Mouse (Mus musculus): Measurements from ENCODE around the gene Ugt1a6b.
"Not testable (repeated sequence)": the region's sequence is repeated elsewhere in the genome, so short reads cannot be mapped to it uniquely, and the experiment has no call there.

The Ugt1a6b gene

DNA sequence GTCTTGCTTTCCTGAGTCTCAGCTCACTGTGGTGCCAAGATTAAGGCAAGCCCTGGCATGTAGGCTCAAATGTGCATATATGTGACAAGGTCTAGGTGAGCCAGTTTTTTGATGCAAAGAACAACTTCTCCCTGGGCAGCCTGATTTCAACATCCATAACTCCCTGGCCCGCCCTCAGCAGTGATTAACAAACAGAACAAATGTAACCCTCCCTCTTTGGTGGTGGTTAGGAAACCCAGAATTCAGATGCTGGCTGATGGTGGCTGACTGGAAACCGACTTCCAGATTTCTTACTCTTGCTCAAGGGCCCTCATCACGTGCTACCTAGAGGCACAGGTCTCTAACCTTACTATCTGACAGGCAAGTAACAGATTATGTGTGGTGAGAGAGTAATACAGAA, at the start of gene Ugt1a6b:
TSS of gene Ugt1a6b (plus strand) at position 234 of the 400 bp plus-strand sequence.
- not testable (repeated sequence) for DNase-seq (ENCODE audit: low spot score)

DNA sequence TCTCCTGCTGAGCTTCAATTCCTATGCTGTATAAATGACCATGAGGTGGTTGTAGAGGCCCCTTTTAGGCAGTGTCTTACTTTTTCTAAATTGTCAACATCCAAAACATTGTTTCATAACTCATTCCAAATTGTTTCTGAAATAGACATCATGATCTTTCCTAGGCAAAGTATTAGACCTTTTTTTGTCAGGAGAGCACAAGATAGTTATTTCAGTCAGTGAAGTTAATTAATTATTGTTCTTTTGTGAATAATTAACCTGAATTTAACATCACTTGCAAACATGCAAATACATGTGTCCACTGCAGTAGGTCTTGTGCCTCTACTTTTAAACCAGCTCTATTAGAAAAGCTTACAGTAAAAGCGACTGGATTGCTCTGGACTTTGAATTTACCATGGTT, 48.0 kb upstream of the Ugt1a6b start, which contains the start of gene Ugt1a10:
TSS of gene Ugt1a10 (plus strand) at position 301 of the 400 bp plus-strand sequence.
- DNase-seq (ENCODE audit: low spot score) = no peak

DNA sequence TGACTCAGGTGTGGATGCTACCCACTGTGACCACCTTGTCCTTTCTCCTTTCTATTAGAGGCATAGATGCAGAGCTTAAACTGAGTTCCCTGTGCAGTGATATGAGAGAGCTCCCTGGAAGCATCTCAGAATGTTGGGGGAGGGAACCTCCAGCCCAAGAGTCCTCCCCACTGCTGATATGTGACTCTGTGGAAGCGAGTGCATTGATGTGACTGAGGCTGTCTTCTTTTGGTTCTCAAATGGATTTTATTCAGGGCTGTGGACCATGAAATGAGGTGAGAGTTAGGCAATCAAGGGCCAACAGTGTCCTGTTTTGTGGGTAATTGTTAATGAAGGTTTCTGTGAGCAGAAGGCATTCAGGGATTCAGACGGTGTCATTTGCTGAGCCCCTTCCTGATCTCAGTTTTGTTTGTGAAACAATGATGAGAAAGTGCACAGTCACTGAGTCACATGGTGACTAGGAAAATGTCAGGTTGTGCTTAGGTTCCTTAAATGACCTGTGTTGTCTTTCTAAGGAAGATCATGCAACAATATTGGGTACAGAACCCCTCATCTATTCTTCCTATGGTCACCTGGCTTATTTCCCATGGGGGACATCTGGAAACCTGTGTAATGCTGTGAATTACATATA, 36.5 kb upstream of the Ugt1a6b start:
- not testable (repeated sequence) for DNase-seq (ENCODE audit: low spot score)

DNA sequence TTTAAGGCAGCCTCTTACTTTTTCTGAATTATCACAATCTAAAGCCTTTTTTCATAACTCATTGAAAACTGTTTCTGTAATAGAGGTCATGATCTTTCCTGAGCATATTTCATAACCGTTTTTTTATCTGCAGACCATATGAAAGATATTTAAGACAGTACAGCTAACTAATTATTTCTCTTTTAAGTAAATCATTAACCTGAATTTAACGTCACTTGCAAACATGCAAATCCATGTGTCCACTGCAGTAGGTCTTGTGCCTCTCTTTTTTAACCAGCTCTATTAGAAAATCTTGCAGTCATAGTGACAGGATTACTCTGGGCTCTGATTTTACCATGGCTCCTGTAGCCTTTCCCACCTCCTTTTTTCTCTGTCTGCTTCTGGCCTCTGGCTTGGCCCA, 32.6 kb upstream of the Ugt1a6b start, which contains the start of gene Ugt1a9:
TSS of gene Ugt1a9 (plus strand) at position 306 of the 400 bp plus-strand sequence.
- DNase-seq (ENCODE audit: low spot score) = no peak

DNA sequence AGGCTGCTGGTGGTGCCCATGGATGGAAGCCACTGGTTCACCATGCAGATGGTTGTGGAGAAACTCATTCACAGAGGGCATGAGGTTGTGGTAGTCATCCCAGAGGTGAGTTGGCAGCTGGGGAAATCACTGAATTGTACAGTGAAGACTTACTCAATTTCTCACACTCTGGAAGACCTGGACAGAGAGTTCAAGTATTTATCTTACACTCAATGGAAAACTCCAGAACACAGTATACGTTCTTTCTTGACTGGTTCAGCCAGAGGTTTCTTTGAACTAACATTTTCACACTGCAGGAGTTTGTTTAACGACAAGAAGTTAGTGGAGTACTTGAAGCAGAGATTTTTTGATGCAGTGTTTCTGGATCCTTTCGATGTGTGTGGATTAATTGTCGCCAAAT, 32.1 kb upstream of the Ugt1a6b start:
- no peak for DNase-seq (ENCODE audit: low spot score)

DNA sequence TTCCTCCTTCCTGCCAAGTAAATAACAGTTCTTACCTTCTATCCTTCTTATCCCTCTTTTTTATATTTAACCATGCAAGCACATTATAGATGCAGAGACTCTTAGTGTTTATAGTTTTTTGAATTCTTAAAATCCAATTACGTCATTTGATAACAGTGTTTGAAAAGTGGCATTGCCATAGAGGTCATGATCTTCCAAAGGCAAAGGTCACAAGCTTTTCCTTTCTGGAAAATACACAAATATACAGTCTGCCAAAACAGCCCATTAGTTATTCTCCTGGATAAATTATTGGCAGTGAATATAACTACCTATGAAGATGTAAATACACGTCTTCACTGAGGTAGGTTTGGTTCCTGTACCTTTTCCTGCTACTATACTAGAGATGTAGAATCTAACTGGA, 28.6 kb upstream of the Ugt1a6b start:
- no peak for DNase-seq (ENCODE audit: low spot score)

DNA sequence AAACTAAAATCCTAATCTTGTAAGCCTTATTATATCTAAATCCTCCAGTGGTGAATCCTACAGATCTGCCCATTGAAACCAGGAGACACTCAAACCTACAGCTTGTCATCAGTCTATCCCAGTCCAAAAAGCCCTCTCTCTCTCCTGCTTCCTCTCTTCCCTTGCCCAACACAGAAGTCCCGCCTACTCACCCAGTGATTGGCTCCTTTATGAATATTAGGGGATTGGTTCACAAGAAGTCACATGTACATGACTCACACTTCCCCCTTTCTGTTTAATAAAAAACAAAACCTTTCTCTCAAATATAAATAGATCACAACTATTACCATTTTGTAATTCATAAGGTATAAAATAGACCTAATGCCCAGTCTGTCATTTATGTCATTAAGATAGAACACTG, 25.9 kb upstream of the Ugt1a6b start:
- no peak for DNase-seq (ENCODE audit: low spot score)

DNA sequence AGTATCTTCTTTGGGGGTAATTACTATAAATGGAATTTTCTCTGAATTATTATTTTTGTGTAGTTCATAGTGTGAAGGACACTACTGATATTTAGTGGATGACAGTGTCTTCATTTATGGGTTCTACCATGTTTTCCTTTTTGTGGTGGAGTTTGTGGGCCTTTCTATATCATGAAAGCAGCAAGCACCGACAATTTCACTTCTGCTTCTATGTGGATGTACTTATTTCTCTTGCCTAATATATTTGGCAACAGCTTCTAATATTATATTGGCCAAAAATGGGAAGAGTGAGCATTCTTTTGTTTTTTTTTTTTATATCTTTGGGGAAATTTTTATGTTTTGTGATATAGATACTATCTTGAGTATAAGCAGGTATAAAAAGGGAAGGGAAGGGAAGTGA, 21.4 kb upstream of the Ugt1a6b start:
- DNase-seq (ENCODE audit: low spot score) = no peak

DNA sequence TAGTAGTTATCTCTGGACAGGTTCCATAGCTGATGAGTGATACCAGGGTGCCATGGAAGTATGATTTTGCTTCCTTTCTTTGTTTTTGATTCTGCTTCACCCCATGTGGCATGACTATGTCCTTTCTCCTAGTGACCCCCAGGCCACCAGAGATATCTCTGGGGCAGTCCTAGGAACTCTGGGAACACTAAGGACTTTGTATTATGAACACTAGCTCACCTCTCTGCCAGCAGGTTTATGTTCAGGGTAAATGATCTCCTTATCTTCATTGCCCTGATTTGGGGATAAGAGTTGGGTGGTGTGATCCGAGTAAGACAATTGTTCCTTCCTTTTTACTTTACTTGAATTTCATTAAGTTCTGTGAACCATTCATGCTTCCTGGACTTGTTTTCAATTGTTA, 16.9 kb upstream of the Ugt1a6b start:
- no peak for DNase-seq (ENCODE audit: low spot score)

DNA sequence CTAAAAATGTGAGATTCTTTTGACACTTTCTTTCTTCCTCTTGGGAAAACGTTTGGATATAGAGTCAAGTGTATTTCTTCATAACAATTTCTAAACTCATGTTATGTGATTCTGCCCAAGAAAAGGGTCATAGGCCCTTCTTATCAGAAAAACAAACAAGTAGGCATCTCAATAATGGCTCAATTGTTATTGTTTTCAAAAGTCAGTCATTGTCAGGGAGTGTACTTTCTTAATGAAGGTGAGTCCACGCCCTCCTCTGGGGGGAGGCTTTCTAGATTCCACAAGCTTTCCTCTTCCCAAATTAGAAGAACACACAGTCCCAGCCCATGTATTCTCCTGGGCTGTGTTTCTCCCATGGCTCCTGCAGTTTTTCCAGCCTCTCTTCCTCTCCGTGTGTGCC, 15.5 kb upstream of the Ugt1a6b start, which contains the start of gene Ugt1a8:
TSS of gene Ugt1a8 (plus strand) at position 301 of the 400 bp plus-strand sequence.
- DNase-seq (ENCODE audit: low spot score) = no peak

DNA sequence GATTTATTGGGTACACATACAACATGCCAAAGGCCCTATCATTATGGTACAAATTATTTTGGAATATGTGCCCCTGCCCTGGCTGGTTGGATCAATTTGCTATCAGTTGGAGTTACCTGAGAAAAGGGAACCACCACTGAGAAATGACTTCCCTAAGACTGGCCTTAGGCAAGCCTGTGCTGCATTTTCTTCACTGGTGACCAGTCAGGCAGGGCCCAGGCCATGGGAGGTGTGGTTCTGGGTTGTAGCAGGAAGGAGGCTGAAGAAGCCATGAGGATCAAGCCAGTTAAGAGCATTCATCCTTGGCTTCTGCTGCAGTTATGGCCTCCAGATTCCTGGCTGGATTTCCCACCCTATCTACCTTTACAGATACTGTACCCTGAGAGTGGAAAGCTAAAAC, 10.7 kb upstream of the Ugt1a6b start:
- no peak for DNase-seq (ENCODE audit: low spot score)

DNA sequence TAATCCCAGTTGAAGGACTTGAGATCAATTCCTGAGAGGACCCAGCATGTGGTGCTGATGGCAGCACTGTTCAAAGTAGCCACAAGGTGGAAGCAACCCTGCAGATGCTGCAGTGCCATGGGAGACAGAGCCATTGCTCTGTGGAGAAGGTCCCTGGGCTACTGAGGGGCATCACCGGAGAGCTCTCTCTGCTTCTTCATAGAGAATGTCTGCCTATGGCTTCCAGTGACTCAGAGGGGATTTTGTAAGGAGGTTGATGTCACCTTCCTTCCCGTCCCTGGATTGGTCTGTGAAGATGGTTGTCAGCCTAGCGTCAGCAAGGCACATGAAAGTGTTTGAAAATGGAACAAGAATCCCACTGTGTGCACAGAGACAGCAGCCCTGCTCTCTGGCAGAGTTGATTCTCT, 8.8 kb upstream of the Ugt1a6b start:
- DNase-seq (ENCODE audit: low spot score) = not testable (repeated sequence)

DNA sequence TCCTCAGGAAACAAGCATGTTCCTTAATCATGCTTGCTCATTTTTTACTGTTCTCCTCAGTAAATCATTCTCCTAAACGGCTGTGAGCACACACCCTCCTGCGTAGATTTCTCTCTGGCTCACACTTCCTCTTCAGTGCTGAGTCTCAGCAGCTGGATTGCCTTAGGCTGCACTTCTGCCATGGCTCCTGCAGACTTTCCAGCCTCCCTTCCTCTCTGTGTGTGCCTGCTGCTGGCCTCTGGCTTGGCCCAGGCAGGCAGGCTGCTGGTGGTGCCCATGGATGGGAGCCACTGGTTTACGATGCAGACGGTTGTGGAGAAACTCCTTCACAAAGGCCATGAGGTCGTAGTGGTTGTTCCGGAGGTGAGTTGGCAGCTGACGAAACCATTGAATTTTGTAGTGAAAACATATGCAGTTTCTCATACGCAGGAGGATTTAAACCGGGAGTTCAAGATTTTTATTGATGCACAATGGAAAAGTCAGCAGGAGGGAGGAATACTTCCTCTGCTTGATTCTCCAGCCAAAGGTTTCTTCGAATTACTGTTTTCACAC, 8.0 kb upstream of the Ugt1a6b start, which contains the start of gene Ugt1a7c:
TSS of gene Ugt1a7c (plus strand) at position 122 of the 552 bp plus-strand sequence.
- no peak for DNase-seq (ENCODE audit: low spot score)

DNA sequence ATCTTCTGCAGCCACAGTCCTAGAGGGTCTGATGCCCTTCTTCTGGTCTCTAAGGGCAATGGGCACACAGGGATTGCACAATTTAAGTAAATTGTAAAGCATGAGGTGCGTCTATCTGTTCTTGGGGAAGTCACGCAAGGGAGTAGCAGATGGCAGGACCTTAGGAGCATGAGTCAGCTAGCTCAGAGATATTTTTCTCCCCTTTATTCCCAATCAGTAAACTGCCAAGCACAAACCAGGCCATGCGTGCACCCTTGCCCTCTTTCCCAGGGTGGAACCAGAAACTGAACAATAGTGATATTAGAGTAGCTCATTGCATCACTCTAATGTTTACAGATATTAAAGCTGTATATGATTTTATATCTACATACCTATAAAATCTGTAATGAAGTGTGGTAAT, 4.5 kb upstream of the Ugt1a6b start:
- not testable (repeated sequence) for DNase-seq (ENCODE audit: low spot score)

DNA sequence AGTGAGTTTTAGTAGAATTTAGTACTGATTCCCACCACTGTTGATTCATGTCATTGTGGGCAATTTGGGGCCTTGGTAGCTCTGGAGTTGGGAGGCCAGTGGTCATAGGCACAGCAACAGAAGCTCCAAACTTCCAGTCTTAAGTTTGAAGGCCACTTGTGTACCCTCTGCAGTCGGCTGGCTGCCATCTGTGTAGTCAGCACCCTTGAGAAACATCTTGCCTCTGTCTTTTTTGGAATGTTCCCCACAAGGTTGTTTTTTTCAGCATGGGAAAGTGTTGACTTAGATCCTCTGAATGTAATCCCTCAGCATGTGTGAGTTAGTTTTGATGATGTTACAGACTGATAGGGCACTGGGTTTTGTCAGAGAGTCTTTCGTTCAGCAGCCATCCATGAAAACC, 3.4 kb upstream of the Ugt1a6b start:
- DNase-seq (ENCODE audit: low spot score) = not testable (repeated sequence)

DNA sequence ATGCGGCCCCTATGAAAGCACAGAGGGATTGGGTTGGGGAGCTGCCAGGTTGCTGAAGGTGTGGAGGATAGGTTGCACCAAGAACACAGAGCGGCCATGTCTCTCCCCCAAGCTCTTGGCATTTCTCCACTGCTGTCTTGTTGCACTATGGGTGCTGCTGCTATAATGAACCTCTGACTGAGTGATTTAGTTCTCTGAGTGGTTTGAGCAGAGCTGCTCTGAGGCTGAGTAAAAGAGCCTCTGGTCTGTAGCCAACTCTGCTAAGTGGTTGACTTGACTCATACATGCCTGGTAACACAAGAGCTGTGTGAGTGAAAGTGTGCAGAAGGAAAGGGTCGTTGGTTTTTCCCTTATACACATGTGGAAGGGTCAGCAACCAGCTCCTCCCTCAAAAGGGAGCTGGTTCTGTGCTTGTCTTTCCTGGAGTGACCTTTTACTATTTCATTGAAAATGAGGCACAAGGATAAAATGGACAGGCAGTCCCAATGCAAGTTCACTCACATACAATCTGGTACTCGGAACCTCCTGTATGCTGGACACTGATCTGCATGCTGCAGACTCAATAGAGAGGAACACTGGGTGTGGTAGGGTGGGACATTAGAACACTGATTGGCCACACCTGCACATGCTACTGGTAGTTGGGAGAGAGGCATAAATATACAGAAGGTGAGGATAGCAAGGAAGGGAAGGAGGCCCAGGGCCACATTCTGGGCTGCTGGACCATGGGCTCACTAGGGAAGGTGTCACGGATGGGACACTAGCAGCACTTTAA, 831 bp downstream of the Ugt1a6b start:
- DNase-seq (ENCODE audit: low spot score) = not testable (repeated sequence)

DNA sequence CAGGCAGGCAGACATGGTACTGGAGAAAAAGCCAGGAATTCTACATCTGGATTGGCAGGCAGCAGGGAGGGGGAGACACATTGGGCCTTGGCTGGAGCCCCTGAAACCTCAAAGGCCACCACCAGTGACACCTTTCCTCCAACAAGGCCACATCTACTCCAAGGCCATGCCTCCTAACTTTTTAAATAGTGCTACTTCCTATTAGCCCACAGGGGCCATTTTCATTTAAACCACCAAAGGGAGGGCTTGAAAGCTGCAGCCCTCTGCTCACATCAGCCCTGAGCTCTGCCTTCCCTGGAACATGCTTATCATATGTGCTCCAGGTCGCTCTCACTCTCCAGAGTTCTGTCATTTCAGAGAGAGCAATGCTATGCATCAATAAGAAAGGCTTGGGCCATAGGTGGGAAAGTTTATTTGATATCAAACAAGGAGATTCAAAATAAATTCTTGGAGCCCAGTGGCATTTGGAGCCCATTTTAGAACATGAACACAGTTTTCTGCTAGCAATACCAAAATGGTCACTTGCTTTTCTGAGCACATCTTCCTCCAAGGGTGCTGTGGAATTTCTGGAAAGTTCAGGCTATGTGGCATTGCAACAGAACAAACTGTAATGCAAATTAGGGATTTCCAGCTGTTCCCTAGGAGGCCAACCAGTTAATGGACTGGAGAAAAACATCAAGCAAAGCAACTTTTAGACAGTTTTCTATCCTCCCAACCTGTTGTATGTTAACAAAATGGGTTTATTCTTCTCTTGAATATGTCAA, 1.8 kb downstream of the Ugt1a6b start:
- DNase-seq (ENCODE audit: low spot score) = no peak

DNA sequence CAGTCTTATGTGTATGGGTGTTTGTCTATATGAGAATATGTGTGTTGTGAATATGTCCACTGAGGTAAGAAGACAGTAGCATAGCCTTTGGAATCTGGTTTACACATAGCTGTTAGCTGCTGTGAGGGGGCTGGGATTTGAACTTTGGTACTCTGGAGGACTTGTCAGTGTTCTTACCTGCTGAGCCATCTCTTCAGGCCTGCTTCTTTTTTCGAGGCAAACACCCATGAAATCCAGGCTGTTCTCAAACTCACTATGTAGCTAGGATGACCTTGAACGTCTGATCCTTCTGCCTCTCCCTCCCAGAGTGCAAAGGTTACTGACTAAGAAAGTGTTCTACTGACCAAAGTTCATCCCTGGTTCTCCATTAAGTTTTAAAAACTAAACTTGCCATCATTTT, 2.6 kb downstream of the Ugt1a6b start:
- DNase-seq (ENCODE audit: low spot score) = no peak

DNA sequence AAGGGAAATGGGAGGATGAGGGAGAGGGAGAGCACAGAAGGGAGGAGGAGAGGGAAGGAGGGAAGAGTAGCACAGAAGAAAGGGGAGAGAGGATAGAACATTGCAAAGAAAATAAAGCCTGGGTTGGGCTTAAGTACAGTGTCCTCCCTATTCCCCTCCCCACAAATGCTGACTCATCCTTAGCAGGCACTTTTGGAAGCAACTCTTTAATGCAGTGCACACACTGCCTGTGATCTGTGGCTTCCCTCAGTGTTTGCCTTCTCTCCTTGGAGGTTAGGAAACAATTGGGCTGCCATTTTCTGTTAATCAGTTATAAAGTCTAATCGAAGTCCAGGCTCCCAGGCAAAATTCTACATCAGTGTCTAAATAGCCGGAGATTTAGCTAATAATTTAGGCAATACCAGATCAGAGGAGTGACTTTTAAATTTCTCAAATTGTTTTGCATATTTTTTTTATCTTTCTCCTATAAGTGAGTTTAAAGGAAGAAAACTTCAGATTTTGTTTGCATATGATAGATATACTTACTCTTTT, 6.0 kb downstream of the Ugt1a6b start:
- DNase-seq (ENCODE audit: low spot score) = not testable (repeated sequence)

DNA sequence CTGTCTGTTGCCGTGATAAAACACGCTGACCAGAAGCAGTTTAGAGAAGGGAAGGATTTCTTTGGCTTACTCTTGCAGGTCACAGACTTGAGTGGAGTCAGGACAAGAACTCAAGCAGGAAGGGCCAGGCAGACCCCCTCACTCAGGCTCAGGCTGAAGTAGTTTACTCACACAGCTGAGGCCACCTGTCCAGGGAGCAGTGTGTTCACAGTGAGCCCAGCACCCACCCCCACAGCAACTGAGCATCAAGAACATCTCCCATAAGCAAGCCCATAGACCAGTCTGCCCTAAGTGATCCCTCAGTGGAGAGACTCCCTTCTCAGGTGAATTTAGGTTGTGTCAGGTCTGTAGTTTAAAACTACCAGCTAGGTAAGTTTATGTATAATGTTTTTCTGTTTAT, 6.6 kb downstream of the Ugt1a6b start:
- not testable (repeated sequence) for DNase-seq (ENCODE audit: low spot score)

DNA sequence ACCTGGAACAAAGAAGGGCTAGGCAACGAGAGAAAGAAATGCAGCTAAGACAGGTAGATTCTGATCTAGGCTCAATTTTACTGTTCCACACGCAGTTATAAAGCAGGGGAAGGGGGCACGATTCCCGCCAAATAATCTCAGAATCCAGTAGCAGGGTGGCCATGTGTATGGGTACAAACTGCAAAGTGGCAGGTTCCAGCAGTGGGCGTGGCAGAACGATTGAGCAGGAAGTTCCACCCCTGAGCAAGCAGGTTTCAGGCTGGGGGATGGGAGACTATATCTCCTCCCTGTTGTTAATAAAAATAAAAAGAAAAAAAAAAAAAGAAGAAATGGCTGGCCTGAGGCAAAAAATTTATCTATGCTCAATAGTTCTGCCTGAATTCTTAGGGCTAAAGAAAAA, 9.7 kb downstream of the Ugt1a6b start:
- DNase-seq (ENCODE audit: low spot score) = not testable (repeated sequence)

DNA sequence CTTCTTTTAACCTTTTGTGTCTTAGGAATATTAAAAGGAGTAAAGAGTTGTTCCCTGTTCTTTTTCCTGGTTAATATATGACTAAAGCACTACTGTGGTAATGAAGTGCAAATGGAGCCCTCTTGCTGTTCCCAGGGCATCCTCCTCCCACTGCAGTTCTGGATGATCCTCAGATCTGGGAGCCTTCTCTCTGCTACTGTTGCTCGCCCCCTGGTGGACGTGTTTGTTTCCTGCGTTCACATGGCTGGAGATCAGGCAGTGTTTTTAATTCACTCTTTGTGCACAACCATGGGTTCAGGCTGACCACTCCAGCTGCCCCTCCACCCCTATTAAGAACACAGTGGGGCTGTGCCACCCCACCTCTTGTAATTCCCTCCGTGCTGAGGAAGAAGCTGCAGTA, 17.5 kb downstream of the Ugt1a6b start:
- not testable (repeated sequence) for DNase-seq (ENCODE audit: low spot score)
